Mouse (Mus musculus): ENCODE results near the gene Ifit3b. TPM values are rescaled to one million over a fixed set of nuclear protein-coding genes. Genes with fewer than 3 reads are reported as not detected.
"Not testable (repeated sequence)": the region's sequence is repeated elsewhere in the genome, so short reads cannot be mapped to it uniquely, and the experiment has no call there.

Gene Ifit3b
- polyA plus RNA-seq, 1 experiment from 2014 or later = not detected

DNA sequence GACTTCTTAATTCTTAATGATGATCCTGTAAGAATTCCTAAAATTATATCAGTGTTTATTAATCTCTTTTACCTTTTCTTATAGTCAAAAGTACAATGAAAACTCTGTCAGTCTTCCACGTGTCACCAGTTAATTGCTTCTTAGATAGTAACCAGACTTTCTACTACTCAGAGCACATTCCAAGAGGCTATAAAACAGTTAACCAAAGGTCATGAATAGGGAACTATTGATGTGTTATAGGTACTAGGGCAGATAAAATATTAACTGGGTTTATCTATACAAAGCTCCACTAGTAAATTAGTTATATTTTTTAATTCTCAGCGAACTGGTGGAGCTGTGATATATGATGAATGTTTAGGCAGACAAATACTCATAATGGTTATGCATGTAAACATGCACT lies 19.7 kb downstream of the Ifit3b start:
- H3K9ac ChIP-seq (ENCODE audit: low read length) = no peak overlapping the region
- H3K4me1 ChIP-seq (ENCODE audit: control insufficient read depth, insufficient read depth, low read length) = no peaks in the 10 kb centered on the region
- H3K4me3 ChIP-seq (ENCODE audit: low read depth, low read length) = no peak overlapping the region
- H3K27ac ChIP-seq (ENCODE audit: low read depth, low read length) = no peak overlapping the region
- no peaks in the 10 kb centered on the region for H3K9me3 ChIP-seq (replicated peaks; ENCODE audit: control insufficient read depth, low read length)
- ATAC-seq (no peak), DNase-seq (ENCODE audit: low spot score) (no peak)
- H3K4me2 ChIP-seq (ENCODE audit: low read length) = no peak overlapping the region
- no peaks in the 10 kb centered on the region for H3K36me3 ChIP-seq (ENCODE audit: control insufficient read depth, insufficient read depth, low read length)
- 78% methylated on average over 2 of the region's 2 CpGs for WGBS
- no peaks in the 10 kb centered on the region for H3K27me3 ChIP-seq (replicated peaks; ENCODE audit: control insufficient read depth, insufficient read depth, low read length)

DNA sequence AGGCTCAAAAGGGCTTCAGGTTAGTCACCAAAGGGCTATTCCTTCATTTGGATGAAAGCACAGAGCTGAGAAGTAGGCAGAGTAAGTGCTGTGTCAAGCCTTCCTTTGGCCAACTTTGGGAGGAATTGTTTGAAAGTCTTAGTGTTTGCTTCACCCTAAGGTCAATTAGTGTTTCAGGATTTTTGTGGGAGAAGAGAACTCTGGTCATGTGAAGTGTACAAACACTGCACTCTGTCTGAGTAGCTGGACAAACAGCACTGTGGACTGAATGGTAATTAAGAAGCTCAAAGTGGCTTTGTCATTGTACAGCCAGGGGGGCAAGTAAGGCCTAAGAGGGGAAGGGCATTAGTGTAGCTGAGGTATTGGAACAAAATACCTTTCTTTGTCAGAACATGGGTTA lies 23.7 kb downstream of the Ifit3b start:
- Histone ChIP-seq H3K36me3 (ENCODE audit: control insufficient read depth, insufficient read depth, low read length) (no peaks in the 10 kb centered on the region), H3K9me3 (replicated peaks; ENCODE audit: control insufficient read depth, low read length) (no peaks in the 10 kb centered on the region), H3K4me1 (ENCODE audit: control insufficient read depth, insufficient read depth, low read length) (no peaks in the 10 kb centered on the region), H3K4me3 (ENCODE audit: low read depth, low read length) (no peak overlapping the region), H3K9ac (ENCODE audit: low read length) (no peak overlapping the region), H3K27ac (ENCODE audit: low read depth, low read length) (no peak overlapping the region), H3K4me2 (ENCODE audit: low read length) (no peak overlapping the region), H3K27me3 (replicated peaks; ENCODE audit: control insufficient read depth, insufficient read depth, low read length) (no peaks in the 10 kb centered on the region)
- DNase-seq (ENCODE audit: low spot score) (no peak), ATAC-seq (no peak)

DNA sequence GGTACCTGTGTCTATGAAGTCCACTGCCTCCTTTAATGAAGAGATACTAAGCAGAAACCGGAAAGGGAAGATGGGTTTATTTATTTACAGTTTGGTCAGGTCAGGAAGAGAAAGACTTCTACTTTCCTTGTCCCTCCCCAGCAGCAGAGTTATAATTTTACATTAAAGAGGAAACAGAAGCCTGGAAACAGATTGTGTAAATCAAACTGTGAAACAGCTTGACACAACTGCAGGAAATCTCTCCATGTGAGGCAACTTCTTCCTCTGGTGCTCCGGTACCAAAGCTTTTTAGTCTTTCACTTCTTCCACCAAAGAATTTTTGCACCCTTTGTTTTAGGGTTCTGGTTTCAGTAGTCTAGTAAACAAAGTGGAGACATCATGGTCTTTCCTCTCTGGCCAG lies 25.7 kb downstream of the Ifit3b start:
- no peak overlapping the region for H3K27ac ChIP-seq (ENCODE audit: low read depth, low read length)
- no peak overlapping the region for H3K9ac ChIP-seq (ENCODE audit: low read length)
- DNase-seq (ENCODE audit: low spot score) = no peak
- no peak overlapping the region for H3K4me2 ChIP-seq (ENCODE audit: low read length)
- H3K36me3 ChIP-seq (ENCODE audit: control insufficient read depth, insufficient read depth, low read length) = no peaks in the 10 kb centered on the region
- no peaks in the 10 kb centered on the region for H3K27me3 ChIP-seq (replicated peaks; ENCODE audit: control insufficient read depth, insufficient read depth, low read length)
- no peaks in the 10 kb centered on the region for H3K9me3 ChIP-seq (replicated peaks; ENCODE audit: control insufficient read depth, low read length)
- no peak for ATAC-seq
- WGBS = 84% methylated on average over 2 of the region's 2 CpGs
- no peaks in the 10 kb centered on the region for H3K4me1 ChIP-seq (ENCODE audit: control insufficient read depth, insufficient read depth, low read length)
- H3K4me3 ChIP-seq (ENCODE audit: low read depth, low read length) = no peak overlapping the region

DNA sequence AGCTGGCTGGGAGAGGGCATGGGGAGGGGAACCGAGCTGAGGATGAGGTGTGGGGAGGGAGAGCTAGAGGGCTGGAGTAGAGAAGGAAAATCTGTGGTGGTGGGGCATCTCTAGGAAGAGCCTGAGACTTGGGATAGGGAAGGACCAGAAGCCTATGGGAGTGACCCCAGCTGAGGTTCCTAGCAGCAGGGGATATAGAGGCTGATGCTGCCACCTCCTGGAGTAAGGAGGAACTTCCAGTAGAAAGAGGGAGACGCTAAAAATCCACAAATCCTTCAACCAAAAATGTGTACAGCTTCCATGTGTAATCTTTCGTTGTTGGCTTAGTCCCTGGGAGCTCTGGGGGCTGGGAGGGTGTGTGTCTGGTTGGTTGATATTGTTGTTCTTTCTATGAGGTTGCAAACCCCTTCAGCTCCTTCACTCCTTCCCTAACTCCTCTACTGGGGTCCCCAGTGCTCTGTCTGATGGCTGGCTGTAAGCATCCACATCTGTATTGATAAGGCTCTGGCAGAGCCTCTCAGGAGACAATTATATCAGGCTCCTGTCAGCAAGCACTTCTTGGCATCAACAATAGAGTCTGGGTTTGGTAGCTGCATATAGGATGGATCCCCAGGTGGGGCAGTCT lies 29.3 kb downstream of the Ifit3b start:
- H3K27me3 ChIP-seq (replicated peaks; ENCODE audit: control insufficient read depth, insufficient read depth, low read length) = no peaks in the 10 kb centered on the region
- no peaks in the 10 kb centered on the region for H3K36me3 ChIP-seq (ENCODE audit: control insufficient read depth, insufficient read depth, low read length)
- peak; percentile 72; the same call in 1 of the 2 replicates for ATAC-seq
- no peaks in the 10 kb centered on the region for H3K9me3 ChIP-seq (replicated peaks; ENCODE audit: control insufficient read depth, low read length)
- no peak overlapping the region for H3K4me2 ChIP-seq (ENCODE audit: low read length)
- no peak overlapping the region for H3K27ac ChIP-seq (ENCODE audit: low read depth, low read length)
- no peak overlapping the region for H3K4me3 ChIP-seq (ENCODE audit: low read depth, low read length)
- no peaks in the 10 kb centered on the region for H3K4me1 ChIP-seq (ENCODE audit: control insufficient read depth, insufficient read depth, low read length)
- H3K9ac ChIP-seq (ENCODE audit: low read length) = no peak overlapping the region
- WGBS = 13% methylated on average over 3 of the region's 3 CpGs
- DNase-seq (ENCODE audit: low spot score) = peak; percentile 66

DNA sequence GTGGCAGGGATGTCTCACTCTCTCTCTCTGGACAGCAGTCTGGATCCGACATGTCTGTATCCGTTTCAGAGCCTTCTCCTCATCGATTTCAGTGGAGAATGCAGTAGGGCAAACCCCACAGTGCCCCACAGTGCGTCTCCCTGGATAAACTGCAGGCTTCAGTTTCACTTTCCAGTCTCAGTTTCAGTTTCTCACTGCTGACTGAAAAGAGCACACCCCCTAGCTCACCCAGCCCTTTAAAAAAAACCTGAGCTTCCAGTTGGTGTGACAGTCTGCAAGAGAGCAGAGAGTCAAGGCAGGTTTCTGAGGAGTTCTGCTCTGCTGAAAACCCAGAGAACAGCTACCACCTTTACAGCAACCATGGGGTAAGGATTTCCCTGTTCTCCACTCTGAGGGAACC lies 32.9 kb downstream of the Ifit3b start, which contains the start of the genes Ifit1bl2 and Ifit1:
Ifit1bl2 (minus strand) TSS at position 121 of the 400 bp plus-strand sequence.
Ifit1 (plus strand) TSS at position 249 of the 400 bp plus-strand sequence.
- DNase-seq (ENCODE audit: low spot score) = no peak
- Histone ChIP-seq H3K4me3 (ENCODE audit: low read depth, low read length) (no peak within 1 kb of the TSS), H3K4me1 (ENCODE audit: control insufficient read depth, insufficient read depth, low read length) (no peaks in the 10 kb centered on the region), H3K9ac (ENCODE audit: low read length) (no peak within 1 kb of the TSS), H3K4me2 (ENCODE audit: low read length) (no peak within 1 kb of the TSS), H3K27me3 (replicated peaks; ENCODE audit: control insufficient read depth, insufficient read depth, low read length) (no peaks in the 10 kb centered on the region), H3K9me3 (replicated peaks; ENCODE audit: control insufficient read depth, low read length) (no peaks in the 10 kb centered on the region), H3K36me3 (ENCODE audit: control insufficient read depth, insufficient read depth, low read length) (no peaks in the 10 kb centered on the region), H3K27ac (ENCODE audit: low read depth, low read length) (no peak within 1 kb of the TSS)
- ATAC-seq = no peak
- 66% methylated on average over 4 of the region's 4 CpGs for WGBS

DNA sequence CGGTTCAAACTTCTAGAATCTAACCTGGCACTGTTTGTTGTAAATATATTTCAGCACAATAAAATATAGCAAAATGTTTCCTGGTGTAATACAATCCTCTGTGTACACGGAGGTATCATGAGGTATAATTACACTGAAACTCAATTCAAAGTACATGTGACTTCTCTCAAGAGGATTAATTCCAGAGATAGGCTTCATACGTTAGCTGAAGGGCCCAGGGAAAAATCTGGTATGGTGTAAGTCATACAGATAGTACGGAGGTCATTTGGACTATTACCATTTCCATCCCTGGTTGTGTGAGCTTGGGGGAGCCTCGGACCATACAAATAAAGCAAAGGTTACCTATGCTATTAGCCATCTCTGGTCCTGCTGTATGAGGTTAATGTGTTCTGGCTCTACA lies 34.8 kb downstream of the Ifit3b start:
- ATAC-seq (no peak), DNase-seq (ENCODE audit: low spot score) (no peak)
- Histone ChIP-seq H3K36me3 (ENCODE audit: control insufficient read depth, insufficient read depth, low read length) (no peaks in the 10 kb centered on the region), H3K4me2 (ENCODE audit: low read length) (no peak overlapping the region), H3K9ac (ENCODE audit: low read length) (no peak overlapping the region), H3K27me3 (replicated peaks; ENCODE audit: control insufficient read depth, insufficient read depth, low read length) (no peaks in the 10 kb centered on the region), H3K9me3 (replicated peaks; ENCODE audit: control insufficient read depth, low read length) (no peaks in the 10 kb centered on the region), H3K4me3 (ENCODE audit: low read depth, low read length) (no peak overlapping the region), H3K27ac (ENCODE audit: low read depth, low read length) (no peak overlapping the region), H3K4me1 (ENCODE audit: control insufficient read depth, insufficient read depth, low read length) (no peaks in the 10 kb centered on the region)
- 80% methylated on average over 5 of the region's 5 CpGs for WGBS

DNA sequence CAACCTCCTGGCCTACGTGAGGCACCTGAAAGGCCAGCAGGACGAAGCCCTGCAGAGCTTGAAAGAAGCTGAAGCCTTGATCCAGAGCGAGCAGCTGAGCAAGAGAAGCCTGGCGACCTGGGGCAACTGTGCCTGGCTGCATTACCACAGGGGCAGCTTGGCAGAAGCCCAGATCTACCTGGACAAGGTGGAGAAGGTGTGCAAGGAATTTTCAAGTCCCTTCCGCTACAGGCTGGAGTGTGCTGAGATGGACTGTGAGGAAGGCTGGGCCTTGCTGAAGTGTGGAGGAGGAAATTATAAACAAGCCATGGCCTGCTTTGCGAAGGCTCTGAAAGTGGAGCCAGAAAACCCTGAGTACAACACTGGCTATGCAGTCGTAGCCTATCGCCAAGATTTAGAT lies 39.9 kb downstream of the Ifit3b start:
- WGBS = 93% methylated on average over 8 of the region's 8 CpGs
- H3K27ac ChIP-seq (ENCODE audit: low read depth, low read length); DNase-seq (ENCODE audit: low spot score); H3K36me3 ChIP-seq (ENCODE audit: control insufficient read depth, insufficient read depth, low read length); H3K4me2 ChIP-seq (ENCODE audit: low read length); H3K9me3 ChIP-seq (replicated peaks; ENCODE audit: control insufficient read depth, low read length); H3K4me3 ChIP-seq (ENCODE audit: low read depth, low read length); ATAC-seq; H3K4me1 ChIP-seq (ENCODE audit: control insufficient read depth, insufficient read depth, low read length); H3K9ac ChIP-seq (ENCODE audit: low read length); H3K27me3 ChIP-seq (replicated peaks; ENCODE audit: control insufficient read depth, insufficient read depth, low read length): not testable (repeated sequence)

DNA sequence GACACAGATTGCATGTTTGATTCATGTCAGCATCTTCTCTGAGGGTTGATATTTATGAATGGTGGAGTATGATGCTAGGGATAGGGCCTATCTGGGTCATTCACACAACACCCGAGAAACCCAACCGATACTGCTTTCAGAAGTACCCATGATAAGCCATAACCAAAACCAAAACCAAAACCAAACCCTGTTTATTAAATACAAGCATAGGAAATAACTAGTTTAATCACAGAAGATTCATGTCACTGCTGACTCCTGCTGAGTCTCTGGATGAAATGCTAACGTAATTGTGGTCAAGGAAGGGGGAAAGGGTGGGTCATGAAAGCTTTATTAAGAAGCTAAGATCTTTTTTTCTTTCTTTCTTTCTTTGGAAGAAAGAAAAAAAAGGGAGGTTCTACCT lies 42.5 kb downstream of the Ifit3b start:
- no peak overlapping the region for H3K9ac ChIP-seq (ENCODE audit: low read length)
- no peaks in the 10 kb centered on the region for H3K27me3 ChIP-seq (replicated peaks; ENCODE audit: control insufficient read depth, insufficient read depth, low read length)
- H3K36me3 ChIP-seq (ENCODE audit: control insufficient read depth, insufficient read depth, low read length) = no peaks in the 10 kb centered on the region
- H3K4me2 ChIP-seq (ENCODE audit: low read length) = no peak overlapping the region
- H3K4me3 ChIP-seq (ENCODE audit: low read depth, low read length) = no peak overlapping the region
- H3K27ac ChIP-seq (ENCODE audit: low read depth, low read length) = no peak overlapping the region
- no peaks in the 10 kb centered on the region for H3K9me3 ChIP-seq (replicated peaks; ENCODE audit: control insufficient read depth, low read length)
- 94% methylated on average over 3 of the region's 3 CpGs for WGBS
- no peaks in the 10 kb centered on the region for H3K4me1 ChIP-seq (ENCODE audit: control insufficient read depth, insufficient read depth, low read length)
- ATAC-seq (no peak), DNase-seq (ENCODE audit: low spot score) (no peak)

DNA sequence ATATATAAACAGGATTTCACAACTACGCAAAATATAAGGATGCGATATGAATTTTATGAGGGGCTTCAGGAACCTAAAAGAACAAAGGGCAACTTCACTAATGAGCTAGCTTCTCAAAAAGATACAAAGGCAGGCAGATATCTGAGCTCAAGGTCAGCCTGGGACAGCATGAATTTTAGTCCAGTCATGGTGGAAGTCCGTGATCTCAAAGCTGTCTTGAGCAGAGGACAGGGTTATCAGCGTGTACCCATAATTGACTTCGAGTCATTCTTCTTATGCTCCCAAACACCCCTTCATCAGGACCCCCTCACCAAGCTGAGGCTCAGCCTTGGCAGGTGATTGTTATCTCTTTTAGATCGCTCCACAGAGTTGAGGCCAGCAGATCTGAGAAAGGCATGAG lies 43.2 kb downstream of the Ifit3b start:
- no peak overlapping the region for H3K9ac ChIP-seq (ENCODE audit: low read length)
- DNase-seq (ENCODE audit: low spot score) = no peak
- 91% methylated on average over 6 of the region's 6 CpGs for WGBS
- H3K9me3 ChIP-seq (replicated peaks; ENCODE audit: control insufficient read depth, low read length) = no peaks in the 10 kb centered on the region
- H3K27ac ChIP-seq (ENCODE audit: low read depth, low read length) = no peak overlapping the region
- H3K4me3 ChIP-seq (ENCODE audit: low read depth, low read length) = no peak overlapping the region
- no peak overlapping the region for H3K4me2 ChIP-seq (ENCODE audit: low read length)
- ATAC-seq = no peak
- no peaks in the 10 kb centered on the region for H3K36me3 ChIP-seq (ENCODE audit: control insufficient read depth, insufficient read depth, low read length)
- H3K27me3 ChIP-seq (replicated peaks; ENCODE audit: control insufficient read depth, insufficient read depth, low read length) = no peaks in the 10 kb centered on the region
- no peaks in the 10 kb centered on the region for H3K4me1 ChIP-seq (ENCODE audit: control insufficient read depth, insufficient read depth, low read length)

All from forebrain, embryonic 14.5 days (tissue).